Mouse (Mus musculus) testis, adult 2 months (tissue): Measurements from ENCODE around the gene Gm1113. TPM values are rescaled to one million over a fixed set of nuclear protein-coding genes. Genes with fewer than 3 reads are reported as not detected.

Experiments used
- H3K27ac ChIP-seq: fragments of 200-500 bp; 2 replicates; pipeline ENCODE4 v1.5.1; 2012; ENCODE audit warnings: low read depth, low read length; ENCODE audit not compliant: control insufficient read depth, insufficient read depth
- H3K27me3 ChIP-seq: fragments of 200-500 bp; 2 replicates; pipeline ENCODE4 v1.6.1; 2012; ENCODE audit warnings: mild to moderate bottlenecking, low read length, moderate library complexity; ENCODE audit not compliant: control insufficient read depth, insufficient read depth
- H3K36me3 ChIP-seq: fragments of 200-500 bp; 2 replicates; pipeline ENCODE4 v1.6.1; 2012; ENCODE audit warnings: mild to moderate bottlenecking, low read length; ENCODE audit not compliant: control insufficient read depth, insufficient read depth
- H3K4me1 ChIP-seq: fragments of 200-500 bp; 2 replicates; pipeline ENCODE4 v1.6.1; 2012; ENCODE audit warnings: low read length; ENCODE audit not compliant: control insufficient read depth, insufficient read depth
- H3K4me3 ChIP-seq: fragments of 200-500 bp; 2 replicates; pipeline ENCODE4 v1.5.1; 2012; ENCODE audit warnings: low read depth, mild to moderate bottlenecking, low read length, moderate library complexity, mixed read lengths; ENCODE audit not compliant: control insufficient read depth
- CTCF ChIP-seq: fragments of 200-500 bp; IDR thresholded peaks from 2 replicates; pipeline ENCODE4 v1.5.1; 2012; ENCODE audit warnings: low read depth, mild to moderate bottlenecking, inconsistent platforms, low read length, moderate library complexity; ENCODE audit not compliant: control insufficient read depth, insufficient read depth, insufficient replicate concordance
- POLR2A ChIP-seq: fragments of 200-500 bp; IDR thresholded peaks from 2 replicates; pipeline ENCODE4 v1.6.1; 2012; ENCODE audit warnings: low read depth, mild to moderate bottlenecking, inconsistent platforms, low read length, moderate library complexity; ENCODE audit not compliant: control insufficient read depth
- polyA plus RNA-seq: library from polyadenylated mRNA; depleted of rRNA; stranded (reverse); fragments of >200 nt; gene quantifications from 2 replicates; pipeline ENCODE4 v1.2.3, GENCODE M21; 2012

The Gm1113 gene
- polyA plus RNA-seq, 1 experiment: not detected

- Histone ChIP-seq H3K36me3 (no peaks in the 10 kb centered on the region), H3K27me3 (no peaks in the 10 kb centered on the region), H3K4me3 (no peak overlapping the region), H3K4me1 (peaks cover under 1% of the 10 kb centered on the region; the same call in 1 of the 2 replicates), H3K27ac (no peak overlapping the region)
- TF ChIP-seq CTCF (no peak), POLR2A (no peak)
Measured at GRCm38 (mm10) chr9:35529141-35529540, 11.1 kb upstream of the Gm1113 start.

- Histone ChIP-seq H3K27ac (no peak overlapping the region), H3K36me3 (no peaks in the 10 kb centered on the region), H3K4me3 (no peak overlapping the region; the same call in 1 of the 2 replicates), H3K4me1 (peaks cover 8% of the 10 kb centered on the region), H3K27me3 (no peaks in the 10 kb centered on the region)
- TF ChIP-seq CTCF (peak; percentile 83; the same call in 1 of the 2 replicates), POLR2A (no peak)
Measured at GRCm38 (mm10) chr9:35523941-35524411, 5.9 kb upstream of the Gm1113 start.

DNA sequence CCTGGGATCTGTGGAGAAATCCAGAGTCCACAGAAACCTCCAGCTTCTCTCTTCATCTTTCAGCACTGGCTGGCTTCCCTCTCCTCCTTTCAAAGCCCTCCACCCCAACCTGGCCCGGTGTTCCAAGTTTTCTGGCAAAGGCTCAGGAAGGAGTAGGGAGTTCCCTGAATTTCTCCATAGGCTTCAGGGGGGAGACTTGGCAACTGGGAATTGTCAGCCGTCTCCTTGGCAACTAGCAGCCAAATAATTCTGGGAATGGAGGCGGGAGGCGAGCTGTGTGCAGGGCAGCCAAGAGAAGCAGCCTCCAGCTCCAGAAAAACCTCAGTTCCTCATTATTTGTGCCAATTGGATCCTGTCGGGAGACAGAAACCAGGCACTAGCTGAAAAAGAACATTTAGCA is 5.5 kb upstream of the Gm1113 start:
- Histone ChIP-seq H3K4me1 (peaks cover 8% of the 10 kb centered on the region), H3K4me3 (no peak overlapping the region), H3K27me3 (no peaks in the 10 kb centered on the region), H3K36me3 (no peaks in the 10 kb centered on the region), H3K27ac (no peak overlapping the region)
- TF ChIP-seq CTCF: no peak
- no peak for TF ChIP-seq POLR2A

- no peak overlapping the region for H3K27ac ChIP-seq
- H3K4me1 ChIP-seq: peaks cover 8% of the 10 kb centered on the region
- no peak overlapping the region for H3K4me3 ChIP-seq
- TF ChIP-seq CTCF: no peak
- TF ChIP-seq POLR2A: no peak
- H3K27me3 ChIP-seq: no peaks in the 10 kb centered on the region
- no peaks in the 10 kb centered on the region for H3K36me3 ChIP-seq
Measured at GRCm38 (mm10) chr9:35522821-35523515, 4.9 kb upstream of the Gm1113 start.

GRCm38 (mm10) chr9:35522241-35522640 is 4.2 kb upstream of the Gm1113 start:
- Histone ChIP-seq H3K4me3 (no peak overlapping the region), H3K4me1 (peaks cover 8% of the 10 kb centered on the region), H3K36me3 (no peaks in the 10 kb centered on the region), H3K27me3 (no peaks in the 10 kb centered on the region), H3K27ac (no peak overlapping the region)
- TF ChIP-seq POLR2A: no peak
- TF ChIP-seq CTCF: no peak

GRCm38 (mm10) chr9:35520631-35521348 is 2.7 kb upstream of the Gm1113 start:
- H3K4me1 ChIP-seq: peaks cover 10% of the 10 kb centered on the region
- no peak overlapping the region for H3K27ac ChIP-seq
- no peak overlapping the region for H3K4me3 ChIP-seq
- H3K27me3 ChIP-seq: no peaks in the 10 kb centered on the region
- H3K36me3 ChIP-seq: no peaks in the 10 kb centered on the region
- TF ChIP-seq POLR2A (no peak), CTCF (no peak)

- H3K27me3 ChIP-seq: no peaks in the 10 kb centered on the region
- TF ChIP-seq CTCF: no peak
- TF ChIP-seq POLR2A: no peak
- no peaks in the 10 kb centered on the region for H3K36me3 ChIP-seq
- H3K27ac ChIP-seq: no peak overlapping the region
- no peak overlapping the region for H3K4me3 ChIP-seq
- peaks cover 2% of the 10 kb centered on the region; the same call in 1 of the 2 replicates for H3K4me1 ChIP-seq
Measured at GRCm38 (mm10) chr9:35516711-35517110, 1.4 kb downstream of the Gm1113 start.

GRCm38 (mm10) chr9:35516182-35516581 is 1.9 kb downstream of the Gm1113 start:
- Histone ChIP-seq H3K36me3 (no peaks in the 10 kb centered on the region), H3K4me1 (peaks cover 2% of the 10 kb centered on the region; the same call in 1 of the 2 replicates), H3K4me3 (no peak overlapping the region), H3K27me3 (no peaks in the 10 kb centered on the region), H3K27ac (no peak overlapping the region)
- TF ChIP-seq POLR2A (no peak), CTCF (no peak)
